Mouse (Mus musculus): ENCODE data around the gene Efhd1.

The Efhd1 gene

DNA sequence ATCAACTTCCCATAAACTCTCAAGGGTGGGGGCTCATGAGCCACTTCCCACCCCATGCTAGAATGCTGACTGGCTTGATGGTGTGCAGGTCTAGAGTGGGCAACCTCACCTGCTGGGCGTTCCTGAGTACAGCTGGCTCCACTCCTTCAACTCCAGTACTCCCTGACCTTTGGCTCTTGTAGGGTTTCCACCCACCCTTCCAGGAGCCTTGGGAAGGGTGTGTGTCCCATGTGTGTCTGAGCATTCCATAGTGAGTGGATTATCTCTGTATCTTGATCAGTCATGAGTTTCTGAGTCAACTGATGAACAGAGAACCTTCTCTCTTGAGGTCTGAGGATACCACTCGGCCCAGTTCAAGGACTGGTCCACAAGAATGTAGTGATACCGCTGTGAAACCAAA is 44.8 kb downstream of the Efhd1 start:
- no peak for DNase-seq (ENCODE audit: low spot score in 2 of 2)

DNA sequence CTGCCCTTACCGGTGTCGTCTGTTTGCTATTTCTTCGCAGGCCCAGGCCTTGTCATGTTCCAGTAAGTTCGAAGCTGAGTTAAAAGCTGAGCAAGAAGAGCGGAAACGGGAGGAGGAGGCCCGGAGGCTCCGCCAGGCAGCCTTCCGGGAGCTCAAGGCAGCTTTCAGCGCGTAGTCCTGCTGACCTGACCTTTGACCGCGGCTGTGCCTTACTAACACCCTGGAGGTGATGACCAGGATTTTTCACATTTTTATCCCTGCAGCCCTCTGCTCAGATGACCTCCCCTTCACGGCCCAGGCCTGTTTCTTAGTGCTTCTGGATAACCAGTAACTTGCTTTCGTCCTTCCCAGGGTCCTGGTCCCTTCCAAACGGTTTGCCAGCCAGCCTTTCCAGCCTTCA is 45.5 kb downstream of the Efhd1 start:
- no peak for DNase-seq (ENCODE audit: low spot score in 2 of 2)

DNA sequence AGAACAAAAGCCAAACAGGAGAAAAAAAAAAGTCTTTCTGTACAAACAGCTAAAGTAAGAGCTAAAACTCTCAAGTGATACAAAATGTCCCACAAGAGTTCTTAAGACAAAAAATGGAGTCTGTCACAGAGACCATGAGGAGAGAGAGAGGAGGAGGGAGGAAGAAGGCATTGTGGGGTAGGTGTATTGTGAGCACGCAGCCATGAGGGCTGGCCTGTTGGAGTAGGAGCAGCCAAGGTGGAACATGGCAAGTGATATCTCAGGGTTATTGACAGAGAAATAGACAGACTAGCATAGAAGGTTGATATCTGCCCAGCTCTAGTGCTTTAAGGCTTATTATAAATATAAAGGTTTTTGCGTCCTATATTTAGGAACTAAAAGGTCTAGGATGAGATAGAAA is 48.5 kb downstream of the Efhd1 start:
- no peak for DNase-seq (ENCODE audit: low spot score in 2 of 2)

DNA sequence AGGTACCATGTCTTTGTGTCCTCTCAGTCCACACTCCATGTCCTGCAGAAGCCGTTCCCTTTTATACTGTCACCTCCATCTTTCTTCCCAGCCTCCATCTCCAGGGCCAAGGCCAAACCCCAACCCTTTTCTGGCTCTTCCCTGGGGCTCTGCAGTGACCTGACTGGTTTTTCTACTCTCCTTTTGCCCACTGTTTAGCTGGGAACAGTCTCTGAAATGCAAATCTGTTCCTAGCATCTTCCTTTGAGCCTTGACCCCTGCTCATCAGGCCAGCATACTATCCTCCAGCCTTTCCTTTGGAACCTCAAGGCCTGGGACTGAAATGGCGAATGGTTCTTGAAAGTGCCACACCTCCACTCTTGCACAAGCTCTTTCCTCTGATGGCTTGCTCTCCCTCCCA is 49.0 kb downstream of the Efhd1 start:
- DNase-seq (ENCODE audit: low spot score in 2 of 2): no peak

DNA sequence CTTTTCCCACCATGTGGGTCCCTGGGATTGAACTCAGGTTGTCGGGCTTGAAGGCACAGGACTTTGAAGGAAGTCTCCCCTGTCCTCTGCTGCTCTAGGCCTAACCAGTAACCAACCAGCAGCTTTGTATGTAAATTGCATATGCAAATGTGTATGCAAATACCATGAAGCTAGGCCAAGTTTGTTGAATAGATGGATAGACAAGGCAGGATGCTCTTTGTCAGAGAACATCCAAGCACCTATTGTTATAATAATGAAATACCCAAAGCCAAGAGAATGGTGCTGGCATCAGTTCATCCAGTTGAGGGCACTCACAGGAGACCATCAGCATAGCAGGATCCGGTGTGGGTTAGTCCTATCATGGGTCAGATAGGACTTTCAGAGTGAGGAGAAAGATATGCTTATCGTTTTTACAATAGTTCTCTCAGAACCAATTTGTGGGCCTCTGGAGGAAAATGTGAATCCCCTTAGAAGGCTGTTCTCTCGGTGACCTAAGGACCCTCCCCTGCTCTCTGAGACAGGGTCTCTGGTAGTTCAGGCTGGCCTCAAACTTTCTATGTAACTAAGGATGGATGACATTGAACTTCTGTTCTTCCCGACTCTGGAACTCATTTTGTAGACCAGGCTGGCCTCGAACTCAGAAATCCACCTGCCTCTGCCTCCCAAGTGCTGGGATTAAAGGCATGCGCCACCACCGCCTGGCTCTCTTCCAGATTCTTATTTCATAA is 49.8 kb downstream of the Efhd1 start:
- no peak for DNase-seq (ENCODE audit: low spot score in 2 of 2)

DNA sequence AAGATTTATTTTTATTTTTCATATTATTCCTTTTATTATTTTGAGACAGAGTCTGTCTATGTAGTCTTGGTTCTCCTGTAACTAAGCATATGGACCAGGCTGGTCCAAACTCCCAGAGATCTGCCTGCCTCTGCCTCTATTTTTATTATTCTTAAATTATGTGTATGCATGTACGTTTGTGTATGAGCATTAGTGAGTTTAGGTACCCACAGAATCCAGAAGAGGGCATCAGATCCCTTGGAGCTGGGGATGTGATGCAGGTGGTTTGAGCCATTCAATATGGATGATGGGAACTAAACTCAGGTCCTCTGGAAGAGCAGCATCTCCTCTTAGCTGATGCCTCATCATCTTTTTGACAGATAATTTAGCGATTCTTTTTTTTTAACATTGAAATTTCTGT is 51.3 kb downstream of the Efhd1 start:
- no peak for DNase-seq (ENCODE audit: low spot score in 2 of 2)

DNA sequence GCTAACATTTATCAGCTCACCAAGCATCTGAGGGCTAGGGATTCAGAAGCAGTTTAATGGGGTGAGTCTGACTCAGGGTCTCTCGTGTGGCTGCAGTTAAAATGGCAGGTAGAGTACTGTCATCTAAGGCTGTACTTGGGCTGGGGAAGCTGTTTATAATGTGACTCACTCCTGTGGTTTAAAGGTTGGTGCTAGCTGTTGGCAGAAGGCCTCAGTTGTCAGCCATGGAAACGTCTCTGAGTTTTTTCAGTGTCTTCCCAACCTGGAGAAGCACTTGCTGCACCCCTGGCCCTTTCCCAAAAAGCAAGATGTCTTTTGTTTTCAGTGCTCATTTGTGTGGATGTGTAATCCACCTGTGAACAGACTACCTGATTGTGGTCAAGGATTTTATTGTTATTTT is 51.7 kb downstream of the Efhd1 start:
- DNase-seq (ENCODE audit: low spot score in 2 of 2): no peak

DNA sequence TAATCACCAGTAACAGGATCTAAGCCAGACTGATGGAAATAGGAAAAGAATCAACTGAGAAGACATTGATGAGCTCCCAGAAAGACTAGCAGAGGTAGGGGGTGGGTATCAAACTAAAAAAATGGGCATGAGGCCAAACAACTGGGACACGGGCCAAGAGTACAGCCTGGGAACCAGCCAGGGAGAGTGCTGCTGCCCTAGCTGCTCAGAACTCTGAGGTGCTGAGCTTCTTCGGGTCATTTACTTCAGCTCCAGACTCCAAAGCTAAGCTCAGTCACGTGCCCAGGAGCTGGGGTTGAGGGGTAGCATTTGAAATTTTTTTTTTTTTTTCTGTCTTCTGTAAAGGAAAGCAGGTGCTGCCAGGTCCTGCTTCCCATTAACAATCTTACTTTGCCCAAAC is 52.5 kb downstream of the Efhd1 start:
- DNase-seq (ENCODE audit: low spot score in 2 of 2): peak; percentile 12 to 17

DNA sequence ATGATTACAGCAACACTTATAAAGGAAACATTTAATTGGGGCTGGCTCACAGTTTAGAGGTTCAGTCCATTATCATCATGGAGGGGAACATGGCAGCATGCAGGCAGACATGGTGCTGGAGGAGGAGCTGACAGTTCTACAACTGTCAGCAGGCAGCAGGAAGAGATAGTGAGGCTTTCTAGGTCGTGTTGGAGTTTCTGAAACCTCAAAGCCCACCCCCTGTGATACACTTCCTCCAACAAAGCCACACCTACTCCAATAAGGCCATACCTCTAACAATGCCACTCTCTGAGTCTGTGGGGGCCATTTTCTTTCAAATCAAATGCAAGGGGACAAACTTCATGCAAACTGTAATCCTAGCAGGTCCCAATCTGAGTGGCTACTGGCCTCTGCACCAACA is 56.9 kb downstream of the Efhd1 start:
- DNase-seq (ENCODE audit: low spot score in 2 of 2): no peak

DNA sequence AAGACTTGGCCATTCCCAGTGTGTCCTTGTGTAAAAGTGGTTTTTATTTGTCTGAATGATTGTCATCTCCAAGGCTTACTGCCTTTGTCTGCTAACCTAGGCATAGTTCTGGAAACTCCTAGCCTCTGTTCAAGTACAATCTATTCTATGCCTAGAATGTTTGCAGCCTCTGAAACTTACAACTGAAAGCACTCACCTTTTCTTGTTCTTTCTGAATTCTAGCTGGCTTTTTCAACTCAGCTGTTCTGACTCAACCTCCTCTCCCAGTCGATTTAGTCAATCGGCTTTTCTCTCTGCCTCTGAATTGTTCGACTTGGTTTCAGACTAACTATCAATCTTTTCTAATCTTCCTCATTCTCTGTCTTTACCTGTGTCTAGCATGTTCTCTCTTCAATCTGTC is 58.6 kb downstream of the Efhd1 start:
- no peak for DNase-seq (ENCODE audit: low spot score in 2 of 2)

DNA sequence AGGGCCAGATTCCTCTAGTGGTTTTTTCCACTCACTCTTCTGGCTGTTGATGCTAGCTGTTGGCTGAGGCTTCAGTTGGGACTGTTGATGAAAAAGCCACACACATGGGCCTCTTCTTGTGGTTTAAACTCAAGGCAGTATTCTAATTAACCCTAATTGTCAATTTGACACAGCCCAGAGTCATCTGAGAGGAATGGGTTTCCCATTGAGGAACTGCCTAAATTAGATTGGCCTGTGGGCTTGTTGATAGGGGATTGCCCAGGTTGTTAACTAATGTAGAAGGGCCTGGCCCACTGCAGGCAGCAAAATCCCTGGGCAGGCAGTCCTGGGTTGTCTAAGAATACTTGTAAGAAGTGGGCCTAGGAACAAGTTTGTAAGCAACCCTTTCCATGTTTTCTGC is 60.5 kb downstream of the Efhd1 start:
- no peak for DNase-seq (ENCODE audit: low spot score in 2 of 2)

DNA sequence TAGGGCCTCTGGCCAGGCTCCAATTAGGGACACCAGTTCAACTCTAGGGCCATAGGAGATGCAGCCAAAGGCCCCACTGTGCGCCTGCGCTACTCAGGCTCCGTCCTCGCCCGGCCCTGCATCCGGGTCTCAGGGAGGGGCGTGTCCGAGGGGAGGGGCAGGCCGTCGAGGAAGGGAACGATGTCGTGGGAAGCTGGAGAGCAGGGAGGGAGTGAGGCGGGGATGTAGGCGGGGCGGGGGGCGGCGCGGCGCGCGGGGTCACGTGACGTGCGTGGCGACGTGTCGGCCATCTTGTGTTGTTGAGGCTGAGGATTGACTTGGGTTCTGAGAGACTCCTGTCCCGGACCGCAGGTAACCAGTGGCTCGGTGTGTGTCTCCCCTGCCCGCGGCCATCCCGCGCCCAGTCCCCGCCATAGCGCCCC is 62.6 kb downstream of the Efhd1 start, which contains the start of gene Gigyf2:
Gigyf2 (plus strand) TSS at position 257 of the 422 bp plus-strand sequence.
- DNase-seq (ENCODE audit: low spot score in 2 of 2): peak; percentile 76 to 91

DNA sequence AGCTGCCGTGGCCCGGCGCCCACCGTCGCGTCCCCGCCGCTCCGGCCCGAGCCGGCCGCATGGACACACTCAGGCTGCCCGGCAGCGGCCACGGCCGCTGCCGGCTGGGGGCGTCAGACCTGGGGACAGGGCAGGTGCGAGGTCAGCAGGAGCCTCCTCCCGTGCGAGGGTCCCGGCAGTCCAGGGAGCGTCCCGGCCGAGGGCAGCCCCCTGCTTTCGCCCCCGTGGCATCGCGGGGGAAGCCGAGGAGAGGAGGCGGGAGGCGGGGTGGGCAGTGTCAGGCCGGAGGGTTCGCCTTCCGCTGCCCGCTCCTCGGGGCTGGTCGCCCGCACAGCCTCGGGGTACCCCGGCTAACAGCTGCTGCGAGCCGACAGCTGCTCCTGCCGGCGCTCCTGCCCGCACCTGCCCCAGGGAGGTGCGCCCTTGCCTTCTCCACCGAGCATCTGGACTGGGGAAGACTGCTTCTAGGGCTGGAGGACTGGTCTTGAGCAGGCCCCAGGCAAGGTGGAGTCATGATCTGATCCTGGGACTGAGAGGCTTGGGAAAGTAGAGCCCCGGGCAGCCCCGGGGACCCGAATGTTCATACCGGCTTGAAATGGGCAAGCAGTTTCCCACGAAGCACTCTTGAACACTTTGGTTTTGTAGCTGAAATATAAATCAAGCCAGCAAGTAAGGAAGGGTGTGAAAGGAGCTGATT is 63.1 kb downstream of the Efhd1 start:
- peak; percentile 15 to 22 for DNase-seq (ENCODE audit: low spot score in 2 of 2)

DNA sequence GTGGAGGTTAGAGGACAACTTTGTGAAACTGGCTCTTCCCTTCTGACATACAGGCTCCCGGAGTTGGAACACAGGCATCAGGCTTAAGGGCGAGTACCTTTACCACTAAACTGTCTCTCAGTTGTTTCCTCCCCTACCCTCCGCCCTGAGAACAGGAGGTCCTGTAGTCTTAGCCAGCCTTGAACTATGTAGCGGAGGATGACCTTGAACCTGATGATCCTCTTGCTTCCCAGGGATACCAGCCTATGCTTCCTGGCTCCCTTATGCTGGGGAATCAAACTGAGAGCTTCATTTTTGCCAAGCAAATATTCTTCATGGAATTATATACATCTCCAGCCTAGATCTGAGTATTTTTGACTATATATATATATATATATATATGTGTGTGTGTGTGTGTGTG is 67.6 kb downstream of the Efhd1 start:
- DNase-seq (ENCODE audit: low spot score in 2 of 2): no peak

DNA sequence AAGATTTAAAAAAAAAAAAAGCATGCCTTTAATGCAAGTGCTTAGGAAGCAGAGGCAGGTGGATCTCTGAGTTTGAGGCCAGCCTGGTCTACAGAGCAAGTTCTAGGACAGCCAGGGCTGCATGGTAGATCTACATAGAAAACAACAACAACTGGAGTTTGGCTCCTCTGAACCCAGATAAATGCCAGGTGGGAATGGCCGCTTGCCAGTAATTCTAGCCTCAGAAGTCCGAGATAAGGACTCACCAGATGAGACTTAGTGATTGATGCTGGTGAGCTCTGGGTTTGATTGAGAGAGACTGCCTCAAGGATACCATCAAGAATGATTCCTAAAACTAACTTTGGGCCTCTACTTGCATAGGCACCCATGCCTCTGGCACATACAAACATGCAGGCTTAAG is 86.4 kb downstream of the Efhd1 start:
- DNase-seq (ENCODE audit: low spot score in 2 of 2): no peak

DNA sequence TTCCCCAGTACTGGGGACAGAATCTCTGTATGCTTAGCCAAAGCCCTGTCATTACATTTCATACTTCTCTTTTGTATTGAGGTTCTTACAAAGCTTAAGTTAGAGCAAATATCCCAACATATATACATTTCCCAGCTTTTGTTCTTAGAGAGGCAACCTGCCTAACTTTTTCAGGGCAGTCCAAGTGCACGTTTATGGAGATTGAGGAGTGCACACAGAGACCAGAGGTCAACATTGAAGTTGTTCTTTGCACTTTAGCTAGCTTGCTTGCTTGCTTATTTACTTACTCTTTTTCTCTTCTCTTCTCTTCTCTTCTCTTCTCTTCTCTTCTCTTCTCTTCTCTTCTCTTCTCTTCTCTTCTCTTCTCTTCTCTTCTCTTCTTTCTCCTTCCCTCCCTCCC is 96.1 kb downstream of the Efhd1 start:
- DNase-seq (ENCODE audit: low spot score in 2 of 2): no peak
